Comparison of ENCODE assay signal across 22 mouse cellular contexts in the genomic region with DNA sequence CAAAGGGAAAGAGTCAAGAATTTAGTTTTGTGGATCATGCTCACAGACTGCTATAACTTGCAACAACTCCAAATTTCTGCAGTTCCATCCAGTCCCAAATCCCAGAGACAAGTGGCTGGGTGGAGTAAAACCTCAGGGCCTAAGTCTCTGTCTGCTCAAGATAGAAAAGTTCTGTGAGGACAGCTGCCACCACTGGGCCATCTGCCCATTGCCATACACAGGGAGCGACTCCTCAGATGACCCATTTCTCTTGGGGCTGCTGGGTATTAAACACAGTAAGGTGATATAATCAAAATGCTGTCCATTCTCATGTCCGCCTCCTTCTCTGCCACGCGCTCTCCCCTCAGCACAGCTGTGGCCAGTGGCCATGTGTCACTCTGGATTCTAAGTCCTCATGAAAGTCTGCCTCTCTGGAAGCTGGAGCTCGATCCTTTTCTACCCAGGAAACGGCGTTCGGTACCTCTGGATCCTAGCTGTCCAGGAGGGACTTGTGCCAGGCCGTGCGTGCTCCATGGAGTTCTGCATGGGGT.
DNase-seq lines count a peak whose midpoint lies in the region; ATAC-seq and TF ChIP-seq lines count a peak whose summit lies in the region.
"Had no signal": no experiment of that assay in that cellular context is flagged by ENCODE, and none has a peak within 500 bp of the region (broad histone marks: within the 10 kb centered on the region; RNA-seq: fewer than 3 reads in every experiment).

No protein-coding gene starts in this region.

- H3K36me3 ChIP-seq in myocyte (ENCODE audit: control insufficient read depth, insufficient read depth) = no peaks in the 10 kb centered on the region
- H3K36me3 ChIP-seq in lung, postnatal 0 days (ENCODE audit: insufficient read depth, low read length) = no peaks in the 10 kb centered on the region
- H3K36me3 ChIP-seq: embryonic facial prominence, embryonic 15.5 days; forebrain, embryonic 10.5 days; G1E; hindbrain, embryonic 15.5 days had no signal

- H3K4me1 ChIP-seq in lung, postnatal 0 days (ENCODE audit: insufficient read depth, low read depth, low read length) = no peaks in the 10 kb centered on the region
- H3K4me1 ChIP-seq: embryonic facial prominence, embryonic 15.5 days; forebrain, embryonic 10.5 days; hindbrain, embryonic 15.5 days had no signal

- peak; percentile 16 for DNase-seq in cerebellum, adult 11-12 months
- DNase-seq in cerebellum, postnatal 4 days (ENCODE audit: low spot score in 2 of 2) = no peak
- DNase-seq in gastrocnemius, adult 18-20 months (ENCODE audit: low spot score) = peak; percentile 18
- no peak for DNase-seq in gastrocnemius, postnatal 4 days (ENCODE audit: low spot score in 2 of 2)
- DNase-seq in gastrocnemius, postnatal 10 days = peak; percentile 21
- no peak for DNase-seq in layer of hippocampus, adult 8-10 months (ENCODE audit: low spot score in 2 of 2)
- no peak for DNase-seq in lung, postnatal 0 days (ENCODE audit: low spot score)
- DNase-seq: adrenal gland, postnatal 10 days; B cell, adult 2 months; cerebellum, postnatal 36 days; heart, adult 18-20 months; kidney, adult 2 months had no signal

- H3K79me2 ChIP-seq in myocyte (ENCODE audit: control insufficient read depth, insufficient read depth) = no peaks in the 10 kb centered on the region

- TF ChIP-seq POLR2A in myocyte (IDR thresholded peaks at IDR 0.05; ENCODE audit: insufficient read length, low read depth) = no peak

- no peak overlapping the region for H3K27ac ChIP-seq in lung, postnatal 0 days (ENCODE audit: low read length)
- H3K27ac ChIP-seq: embryonic facial prominence, embryonic 15.5 days; forebrain, embryonic 10.5 days; hindbrain, embryonic 15.5 days had no signal

- no peaks in the 10 kb centered on the region for H3K9me3 ChIP-seq in lung, postnatal 0 days (ENCODE audit: low read length)
- H3K9me3 ChIP-seq: hindbrain, embryonic 15.5 days had no signal

- no peak overlapping the region for H3K9ac ChIP-seq in lung, postnatal 0 days (replicated peaks; ENCODE audit: low read depth)
- H3K9ac ChIP-seq: embryonic facial prominence, embryonic 15.5 days; hindbrain, embryonic 15.5 days had no signal

- no peak for TF ChIP-seq EP300 in lung, postnatal 0 days (IDR thresholded peaks at IDR 0.05)

- peak overlapping the region; percentile 51 for H3K4me2 ChIP-seq in myocyte (ENCODE audit: low read depth)
- H3K4me2 ChIP-seq in lung, postnatal 0 days (replicated peaks; ENCODE audit: low read depth, low read length) = no peak overlapping the region
- H3K4me2 ChIP-seq: embryonic facial prominence, embryonic 15.5 days; heart, embryonic 11.5 days; hindbrain, embryonic 15.5 days had no signal

- no peaks in the 10 kb centered on the region for H3K27me3 ChIP-seq in myocyte (ENCODE audit: control insufficient read depth, insufficient read depth, insufficient read length)
- no peaks in the 10 kb centered on the region for H3K27me3 ChIP-seq in lung, postnatal 0 days (replicated peaks; ENCODE audit: insufficient read depth, low read length)
- H3K27me3 ChIP-seq: embryonic facial prominence, embryonic 15.5 days; hindbrain, embryonic 15.5 days had no signal

- no peak for ATAC-seq in lung, postnatal 0 days
- ATAC-seq: CD4-positive, CD25-positive, alpha-beta regulatory T cell, adult 4 months; forebrain, embryonic 14.5 days; intestine, embryonic 16.5 days had no signal

- no peak for TF ChIP-seq CTCF in lung, postnatal 0 days (IDR thresholded peaks at IDR 0.05)

- 84% methylated on average over 10 of the region's 10 CpGs for WGBS in lung, postnatal 0 days

- H3ac ChIP-seq in myocyte (ENCODE audit: control insufficient read depth, insufficient read length) = no peak overlapping the region

- H3K4me3 ChIP-seq in myocyte = no peak overlapping the region
- H3K4me3 ChIP-seq in lung, postnatal 0 days (ENCODE audit: low read depth, low read length) = no peak overlapping the region
- H3K4me3 ChIP-seq: embryonic facial prominence, embryonic 15.5 days; erythroblast, embryonic 14.5 days; forebrain, embryonic 10.5 days; hindbrain, embryonic 15.5 days had no signal

TF ChIP-seq in myocyte, 11 proteins besides CTCF, POLR2A, EP300 and RAD21:
- TF ChIP-seq POLR2AphosphoS2 (IDR thresholded peaks at IDR 0.05; ENCODE audit: insufficient read length, low read depth) (no peak), USF1 (IDR thresholded peaks at IDR 0.05; ENCODE audit: low read depth) (no peak), CEBPB (IDR thresholded peaks at IDR 0.05; ENCODE audit: insufficient read depth, poor library complexity, severe bottlenecking) (no peak), E2F4 (IDR thresholded peaks at IDR 0.05; ENCODE audit: insufficient read depth) (no peak), MYOG (IDR thresholded peaks at IDR 0.05; ENCODE audit: control insufficient read depth in 1 of 3, insufficient read depth in 1 of 3, insufficient read length in 2 of 3, low read depth in 2 of 3) (peak in 2 of 3 experiments; percentile 75 to 78), TCF12 (IDR thresholded peaks at IDR 0.05; ENCODE audit: insufficient read depth, poor library complexity, severe bottlenecking) (peak; percentile 40), MYOD1 (IDR thresholded peaks at IDR 0.05; ENCODE audit: control insufficient read depth in 1 of 3, insufficient read length in 2 of 3, low read depth in 2 of 3) (peak; percentile 78 to 85 (median 80)), REST (IDR thresholded peaks at IDR 0.05; ENCODE audit: insufficient read depth, insufficient read length) (no peak), MAX (IDR thresholded peaks at IDR 0.05; ENCODE audit: low read depth) (no peak), TCF3 (IDR thresholded peaks at IDR 0.05; ENCODE audit: insufficient read length, low read depth) (no peak), SRF (IDR thresholded peaks at IDR 0.05; ENCODE audit: control insufficient read depth, insufficient read length, low read depth) (no peak)
TF ChIP-seq in myocyte: peak in this region for 3.

Comparison
In these comparisons a context has a peak if more than half of its experiments do, and no peak if none do; other contexts are left out.
1. DNase-seq: peak in cerebellum, adult 11-12 months (single experiment), gastrocnemius, adult 18-20 months (single experiment) and gastrocnemius, postnatal 10 days (single experiment); none in cerebellum, postnatal 4 days (0 of 2), gastrocnemius, postnatal 4 days (0 of 2), layer of hippocampus, adult 8-10 months (0 of 2) and lung, postnatal 0 days (single experiment).